In genomic region chr1:67559179-67559578, GRCm38 (mm10) we compare ENCODE assay signal across 22 mouse cellular contexts.
DNase-seq lines count a peak whose midpoint lies in the region; ATAC-seq and TF ChIP-seq lines count a peak whose summit lies in the region.
"Had no signal": no experiment of that assay in that cellular context is flagged by ENCODE, and none has a peak within 500 bp of the region (broad histone marks: within the 10 kb centered on the region; RNA-seq: fewer than 3 reads in every experiment).

No protein-coding gene starts in this region.

- no peak overlapping the region for H3K4me2 ChIP-seq in hindbrain, postnatal 0 days (ENCODE audit: low read depth, low read length)
- no peak overlapping the region for H3K4me2 ChIP-seq in hindbrain, embryonic 12.5 days (replicated peaks)
- H3K4me2 ChIP-seq in midbrain, embryonic 14.5 days (ENCODE audit: low read length): no peak overlapping the region
- no peak overlapping the region for H3K4me2 ChIP-seq in midbrain, embryonic 13.5 days (replicated peaks)
- no peak overlapping the region for H3K4me2 ChIP-seq in stomach, postnatal 0 days (replicated peaks; ENCODE audit: low read depth)
- H3K4me2 ChIP-seq: embryonic facial prominence, embryonic 13.5 days; heart, embryonic 15.5 days; liver, embryonic 13.5 days; lung, embryonic 15.5 days had no signal

- no peak overlapping the region for H3K27ac ChIP-seq in hindbrain, postnatal 0 days
- H3K27ac ChIP-seq in hindbrain, embryonic 12.5 days: no peak overlapping the region
- no peak overlapping the region for H3K27ac ChIP-seq in midbrain, embryonic 14.5 days (replicated peaks; ENCODE audit: low read depth, low read length)
- H3K27ac ChIP-seq in midbrain, embryonic 13.5 days: no peak overlapping the region
- H3K27ac ChIP-seq in stomach, postnatal 0 days (replicated peaks): no peak overlapping the region
- H3K27ac ChIP-seq: embryonic facial prominence, embryonic 13.5 days; gastrocnemius, adult 2 months; heart, embryonic 15.5 days; liver, embryonic 13.5 days; lung, embryonic 15.5 days; macrophage had no signal

- H3K9me3 ChIP-seq in hindbrain, postnatal 0 days (ENCODE audit: low read length): no peaks in the 10 kb centered on the region
- no peaks in the 10 kb centered on the region for H3K9me3 ChIP-seq in hindbrain, embryonic 12.5 days (replicated peaks)
- no peaks in the 10 kb centered on the region for H3K9me3 ChIP-seq in midbrain, embryonic 14.5 days (ENCODE audit: control insufficient read depth, low read length)
- no peaks in the 10 kb centered on the region for H3K9me3 ChIP-seq in midbrain, embryonic 13.5 days
- H3K9me3 ChIP-seq in stomach, postnatal 0 days (ENCODE audit: control insufficient read depth, low read length): no peaks in the 10 kb centered on the region
- H3K9me3 ChIP-seq: embryonic facial prominence, embryonic 13.5 days; heart, embryonic 15.5 days; liver, embryonic 13.5 days; lung, embryonic 15.5 days had no signal

- no peak for TF ChIP-seq EP300 in stomach, postnatal 0 days (optimal IDR thresholded peaks at IDR 0.05)

- no peak overlapping the region for H3K9ac ChIP-seq in hindbrain, postnatal 0 days (replicated peaks; ENCODE audit: low read length)
- no peak overlapping the region for H3K9ac ChIP-seq in hindbrain, embryonic 12.5 days
- H3K9ac ChIP-seq in midbrain, embryonic 14.5 days (replicated peaks; ENCODE audit: low read length): no peak overlapping the region
- no peak overlapping the region for H3K9ac ChIP-seq in midbrain, embryonic 13.5 days (replicated peaks)
- no peak overlapping the region for H3K9ac ChIP-seq in stomach, postnatal 0 days (ENCODE audit: low read length)
- H3K9ac ChIP-seq: embryonic facial prominence, embryonic 13.5 days; heart, embryonic 15.5 days; liver, embryonic 13.5 days; lung, embryonic 15.5 days had no signal

- H3K27me3 ChIP-seq in hindbrain, postnatal 0 days (ENCODE audit: insufficient read depth, low read length): no peaks in the 10 kb centered on the region
- H3K27me3 ChIP-seq in hindbrain, embryonic 12.5 days: no peaks in the 10 kb centered on the region
- H3K27me3 ChIP-seq in midbrain, embryonic 14.5 days (ENCODE audit: control insufficient read depth, insufficient read depth, low read length): no peaks in the 10 kb centered on the region
- no peaks in the 10 kb centered on the region for H3K27me3 ChIP-seq in midbrain, embryonic 13.5 days
- H3K27me3 ChIP-seq in stomach, postnatal 0 days (ENCODE audit: control insufficient read depth, insufficient read depth, low read length): no peaks in the 10 kb centered on the region
- H3K27me3 ChIP-seq: embryonic facial prominence, embryonic 13.5 days; heart, embryonic 15.5 days; liver, embryonic 13.5 days; lung, embryonic 15.5 days had no signal

- no peaks in the 10 kb centered on the region for H3K36me3 ChIP-seq in hindbrain, postnatal 0 days (ENCODE audit: insufficient read depth, low read length)
- no peaks in the 10 kb centered on the region for H3K36me3 ChIP-seq in hindbrain, embryonic 12.5 days
- no peaks in the 10 kb centered on the region for H3K36me3 ChIP-seq in midbrain, embryonic 14.5 days (ENCODE audit: control insufficient read depth, insufficient read depth, low read length)
- H3K36me3 ChIP-seq in midbrain, embryonic 13.5 days: no peaks in the 10 kb centered on the region
- H3K36me3 ChIP-seq in stomach, postnatal 0 days (ENCODE audit: control insufficient read depth, insufficient read depth, low read length): no peaks in the 10 kb centered on the region
- H3K36me3 ChIP-seq: embryonic facial prominence, embryonic 13.5 days; heart, embryonic 15.5 days; liver, embryonic 13.5 days; lung, embryonic 15.5 days had no signal

- peak; percentile 3 to 8 for DNase-seq in cerebellum, postnatal 14 days
- DNase-seq in cerebellum, adult 11 months: no peak
- peak; percentile 42 for DNase-seq in hindbrain, postnatal 0 days (ENCODE audit: low spot score)
- peak; percentile 60 for DNase-seq in midbrain, embryonic 14.5 days
- no peak for DNase-seq in stomach, postnatal 0 days (ENCODE audit: low spot score)
- DNase-seq in lung, postnatal 36 days: no peak
- DNase-seq: adrenal gland, postnatal 10 days; cerebellum, adult 9-11 months; embryo, embryonic 11 days; gastrocnemius, adult 2 months; heart, postnatal 4 days; kidney, adult 11 months; liver, embryonic 13.5 days; right cerebral cortex, postnatal 14 days; spleen, adult 18-20 months had no signal

- no peak for ATAC-seq in hindbrain, postnatal 0 days
- ATAC-seq in hindbrain, embryonic 12.5 days (ENCODE audit: low FRiP score): no peak
- no peak; the same call in 1 of the 2 replicates for ATAC-seq in midbrain, embryonic 14.5 days (ENCODE audit: low FRiP score, low TSS enrichment)
- ATAC-seq in midbrain, embryonic 13.5 days: no peak
- ATAC-seq in stomach, postnatal 0 days (ENCODE audit: low FRiP score, low TSS enrichment): no peak

- TF ChIP-seq CTCF in hindbrain, postnatal 0 days (IDR thresholded peaks at IDR 0.05; ENCODE audit: low read depth): peak; percentile 59
- TF ChIP-seq CTCF in stomach, postnatal 0 days (IDR thresholded peaks at IDR 0.05; ENCODE audit: low read depth): peak; percentile 24; the same call in 1 of the 2 replicates

- 56% methylated on average over 1 of the region's 1 CpGs for WGBS in hindbrain, postnatal 0 days
- 69% methylated on average over 1 of the region's 1 CpGs for WGBS in hindbrain, embryonic 12.5 days
- WGBS in midbrain, embryonic 14.5 days: 52% methylated on average over 1 of the region's 1 CpGs
- WGBS in midbrain, embryonic 13.5 days: 57% methylated on average over 1 of the region's 1 CpGs
- 86% methylated on average over 1 of the region's 1 CpGs for WGBS in stomach, postnatal 0 days

- H3K4me3 ChIP-seq in hindbrain, postnatal 0 days (ENCODE audit: low read length): no peak overlapping the region
- no peak overlapping the region for H3K4me3 ChIP-seq in hindbrain, embryonic 12.5 days
- H3K4me3 ChIP-seq in midbrain, embryonic 14.5 days (replicated peaks; ENCODE audit: low read depth, low read length): no peak overlapping the region
- no peak overlapping the region for H3K4me3 ChIP-seq in midbrain, embryonic 13.5 days (replicated peaks)
- H3K4me3 ChIP-seq in stomach, postnatal 0 days (ENCODE audit: low read depth, low read length): no peak overlapping the region
- H3K4me3 ChIP-seq: embryonic facial prominence, embryonic 13.5 days; erythroblast, embryonic 14.5 days; gastrocnemius, adult 2 months; heart, embryonic 15.5 days; liver, embryonic 13.5 days; lung, embryonic 15.5 days had no signal

- no peaks in the 10 kb centered on the region for H3K4me1 ChIP-seq in hindbrain, postnatal 0 days (ENCODE audit: insufficient read depth, low read length)
- H3K4me1 ChIP-seq in hindbrain, embryonic 12.5 days: no peaks in the 10 kb centered on the region
- no peaks in the 10 kb centered on the region for H3K4me1 ChIP-seq in midbrain, embryonic 14.5 days (ENCODE audit: control insufficient read depth, insufficient read depth, low read length)
- H3K4me1 ChIP-seq in midbrain, embryonic 13.5 days (replicated peaks): no peaks in the 10 kb centered on the region
- H3K4me1 ChIP-seq in stomach, postnatal 0 days (replicated peaks; ENCODE audit: control insufficient read depth, insufficient read depth): no peaks in the 10 kb centered on the region
- H3K4me1 ChIP-seq: embryonic facial prominence, embryonic 13.5 days; heart, embryonic 15.5 days; liver, embryonic 13.5 days; lung, embryonic 15.5 days had no signal

Comparison
In these comparisons a context has a peak if more than half of its experiments do, and no peak if none do; other contexts are left out.
1. DNase-seq: peak in cerebellum, postnatal 14 days (2 of 2), hindbrain, postnatal 0 days (single experiment) and midbrain, embryonic 14.5 days (single experiment); none in cerebellum, adult 11 months (single experiment), stomach, postnatal 0 days (single experiment) and lung, postnatal 36 days (single experiment).